Mouse (Mus musculus) inflammation-experienced regulatory T-cells, adult 16 weeks (primary cell): ENCODE results near the gene Vmn1r201. TPM values are rescaled to one million over a fixed set of nuclear protein-coding genes. Genes with fewer than 3 reads are reported as not detected.

Experiments used
- polyA plus RNA-seq: library from polyadenylated mRNA; unstranded; fragments of 100-300 nt; shearing (Covaris generic); gene quantifications from one replicate; pipeline ENCODE4 v1.2.1, GENCODE M21; 2017

Vmn1r201 gene
- polyA plus RNA-seq, result not detected

GRCm38 (mm10) chr13:22471623-22472022 is at the start of gene Vmn1r201:
Vmn1r201 (plus strand) TSS chr13:22471923.

GRCm38 (mm10) chr13:22505281-22505680 is 33.6 kb downstream of the Vmn1r201 start, which contains the start of gene Vmn1r202:
Vmn1r202 (minus strand) TSS chr13:22505381.

GRCm38 (mm10) chr13:22517814-22518213 is 46.1 kb downstream of the Vmn1r201 start, which contains the start of gene Vmn1r203:
Vmn1r203 (plus strand) TSS chr13:22518114.

Other genes with a start within 250 kb of the Vmn1r201 start
- gene Vmn1r193, start 248.8 kb upstream of the Vmn1r201 start, polyA plus RNA-seq, result not detected
- gene Vmn1r194, start 227.7 kb upstream of the Vmn1r201 start, polyA plus RNA-seq, result not detected
- not detected for gene Vmn1r195, start 201.4 kb upstream of the Vmn1r201 start, polyA plus RNA-seq
- not detected for gene Vmn1r196, start 182.0 kb upstream of the Vmn1r201 start, polyA plus RNA-seq
- 0.06 TPM for gene Vmn1r197, start 147.3 kb upstream of the Vmn1r201 start, polyA plus RNA-seq
- gene Vmn1r198, start 121.6 kb upstream of the Vmn1r201 start, polyA plus RNA-seq, result not detected
- not detected for gene Vmn1r199, start 92.1 kb upstream of the Vmn1r201 start, polyA plus RNA-seq
- 0.20 TPM for gene Vmn1r200, start 81.5 kb upstream of the Vmn1r201 start, polyA plus RNA-seq
- gene Vmn1r202, start 33.5 kb downstream of the Vmn1r201 start, polyA plus RNA-seq, result not detected
- 0.18 TPM for gene Vmn1r203, start 46.2 kb downstream of the Vmn1r201 start, polyA plus RNA-seq
- not detected for gene Vmn1r204, start 81.3 kb downstream of the Vmn1r201 start, polyA plus RNA-seq
- gene Vmn1r205, start 121.1 kb downstream of the Vmn1r201 start, polyA plus RNA-seq, result not detected
- not detected for gene Vmn1r206, start 152.3 kb downstream of the Vmn1r201 start, polyA plus RNA-seq